Mouse (Mus musculus) hindbrain, embryonic 10.5 days (tissue): ENCODE measurements around the gene Olfr1323. TPM values are rescaled to one million over a fixed set of nuclear protein-coding genes. Genes with fewer than 3 reads are reported as not detected.

Experiments used
- DNase-seq: peaks from one replicate; pipeline ENCODE4 v3.0.0-alpha.2; 2017; ENCODE audit warnings: low spot score
- H3K27ac ChIP-seq: fragments of 300-500 bp; sonication (generic); 2 replicates; pipeline ENCODE4 v1.5.1; 2016; ENCODE audit warnings: mild to moderate bottlenecking, moderate library complexity
- H3K27me3 ChIP-seq: fragments of 300-500 bp; sonication (generic); 2 replicates; pipeline ENCODE4 v1.6.1; 2016; ENCODE audit warnings: mild to moderate bottlenecking; ENCODE audit not compliant: poor library complexity, insufficient read depth, severe bottlenecking
- H3K36me3 ChIP-seq: fragments of 300-500 bp; sonication (generic); 2 replicates; pipeline ENCODE4 v1.6.1; 2016; ENCODE audit warnings: mild to moderate bottlenecking, moderate library complexity
- H3K4me1 ChIP-seq: fragments of 300-500 bp; sonication (generic); replicated peaks from 2 replicates; pipeline ENCODE4 v1.6.1; 2016; ENCODE audit warnings: mild to moderate bottlenecking
- H3K4me3 ChIP-seq: fragments of 300-500 bp; sonication (generic); 2 replicates; pipeline ENCODE4 v1.5.1; 2016; ENCODE audit warnings: mild to moderate bottlenecking, moderate library complexity
- H3K9me3 ChIP-seq: fragments of 300-500 bp; sonication (generic); 2 replicates; pipeline ENCODE4 v1.6.1; 2016; ENCODE audit warnings: mild to moderate bottlenecking, moderate library complexity
- WGBS: fragments of 180-500 bp; shearing (Covaris S2); methylation state at CpG from one replicate; pipeline ENCODE4 v1.1.7; 2016; 5-methylcytosine and 5-hydroxymethylcytosine counted together
- polyA plus RNA-seq: library from polyadenylated mRNA; unstranded; fragments of >200 nt; fragmentation: Nextera tagmentation; extraction: Ambion mirVana; gene quantifications from 2 replicates; pipeline ENCODE4 v1.2.1, GENCODE M21; 2016

Gene Olfr1323
- polyA plus RNA-seq = not detected in 2 replicates

DNA sequence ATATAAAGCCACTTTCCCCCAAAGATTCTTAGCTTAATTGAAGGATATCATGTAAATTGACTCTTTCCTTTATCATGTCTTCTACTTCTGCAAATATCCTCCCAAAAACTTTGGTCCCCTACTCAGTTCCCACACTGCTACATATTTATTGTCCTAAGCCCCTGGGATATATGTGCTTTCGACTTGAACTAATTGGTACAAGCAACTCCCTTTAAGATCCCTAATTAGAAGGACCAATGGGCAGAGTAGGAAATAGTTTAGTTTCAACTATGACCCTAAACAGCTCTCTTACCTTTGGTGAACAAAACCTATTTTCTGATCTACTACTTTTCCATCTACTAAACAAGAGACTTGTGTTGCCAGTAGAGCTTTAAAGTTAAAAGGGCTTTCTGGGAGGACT lies at the start of gene Olfr1323:
Gene Olfr1323, minus strand, starts transcription at position 101 of the 400 bp plus-strand sequence.
- Histone ChIP-seq H3K36me3 (no peaks in the 10 kb centered on the region), H3K4me1 (no peaks in the 10 kb centered on the region), H3K9me3 (no peaks in the 10 kb centered on the region), H3K27ac (no peak within 1 kb of the TSS), H3K27me3 (no peaks in the 10 kb centered on the region), H3K4me3 (no peak within 1 kb of the TSS)
- DNase-seq = no peak
- WGBS = 92% methylated on average over 1 of the region's 1 CpGs

DNA sequence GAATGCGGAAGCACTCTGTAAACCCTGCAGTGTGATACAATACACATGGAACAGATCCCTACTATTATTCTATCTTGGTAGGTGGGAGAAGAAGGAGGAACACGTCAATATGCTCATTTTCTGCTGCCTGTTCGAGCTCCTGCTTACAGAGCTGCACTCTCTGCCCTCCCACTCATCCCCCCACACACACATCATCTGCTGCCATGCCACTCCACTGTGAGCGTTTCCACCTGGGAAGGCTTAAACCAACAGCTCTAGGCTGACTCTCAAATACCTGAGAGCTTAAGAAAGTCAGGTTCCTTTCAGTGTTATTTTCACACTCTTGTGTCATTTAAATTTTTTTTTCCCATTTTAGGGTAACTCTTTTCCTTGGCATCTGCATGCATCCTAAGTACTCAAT lies 6.9 kb downstream of the Olfr1323 start:
- no peak for DNase-seq
- WGBS = 53% methylated on average over 4 of the region's 4 CpGs

More for the DNA sequence above, 6.9 kb downstream of the Olfr1323 start:
- H3K27ac ChIP-seq = no peak overlapping the region
- H3K4me1 ChIP-seq = no peaks in the 10 kb centered on the region
- no peak overlapping the region for H3K4me3 ChIP-seq
- H3K9me3 ChIP-seq = no peaks in the 10 kb centered on the region
- no peaks in the 10 kb centered on the region for H3K27me3 ChIP-seq
- H3K36me3 ChIP-seq = no peaks in the 10 kb centered on the region

Other genes starting within 250 kb of the Olfr1323 start
- gene Igsf1, start 221.6 kb downstream of the Olfr1323 start, polyA plus RNA-seq = 3.3 and 3.8 TPM in 2 replicates
- not detected in 2 replicates for gene Olfr1322, start 127.9 kb downstream of the Olfr1323 start, polyA plus RNA-seq